Mouse (Mus musculus) c-Kit-positive CD71-positive TER-119-positive erythroid progenitor cells, embryonic 14.5 days (primary cell): ENCODE measurements at regions not wholly inside any gene's neighbourhood (a gene's known extent, or its start where the extent isn't known, plus 50 kb on each side); places are given as distances from the start of the nearest gene placed in this dataset.
A peak's percentile ranks its signal among the peaks of the same experiment; 100 is the strongest.
"Not testable (repeated sequence)": the region's sequence is repeated elsewhere in the genome, so short reads cannot be mapped to it uniquely, and the experiment has no call there.

Experiments
- DNase-seq: peaks from one replicate; pipeline ENCODE4 v3.0.0-alpha.2; 2013; ENCODE audit warnings: low spot score

DNA sequence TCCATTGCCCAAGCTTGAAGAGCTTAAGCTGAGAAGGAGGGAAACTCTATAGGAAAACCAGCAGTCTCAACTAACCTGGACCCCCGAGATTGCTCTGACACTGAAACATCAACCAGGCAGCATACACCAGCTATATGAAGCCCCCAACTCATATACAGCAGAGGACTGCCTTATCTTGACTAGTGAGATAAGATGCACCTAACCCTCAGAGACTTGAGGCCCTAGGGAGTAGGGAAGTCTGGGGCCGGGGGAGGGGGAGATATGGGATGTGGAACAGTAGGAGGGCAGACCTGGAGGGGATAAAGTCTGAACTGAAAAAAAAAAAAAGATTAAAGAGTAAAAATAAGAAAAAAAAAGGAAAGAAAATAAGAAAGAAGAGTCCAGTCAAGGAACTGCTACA, 540.5 kb upstream of the Pkdcc start:
- DNase-seq, result no peak

DNA sequence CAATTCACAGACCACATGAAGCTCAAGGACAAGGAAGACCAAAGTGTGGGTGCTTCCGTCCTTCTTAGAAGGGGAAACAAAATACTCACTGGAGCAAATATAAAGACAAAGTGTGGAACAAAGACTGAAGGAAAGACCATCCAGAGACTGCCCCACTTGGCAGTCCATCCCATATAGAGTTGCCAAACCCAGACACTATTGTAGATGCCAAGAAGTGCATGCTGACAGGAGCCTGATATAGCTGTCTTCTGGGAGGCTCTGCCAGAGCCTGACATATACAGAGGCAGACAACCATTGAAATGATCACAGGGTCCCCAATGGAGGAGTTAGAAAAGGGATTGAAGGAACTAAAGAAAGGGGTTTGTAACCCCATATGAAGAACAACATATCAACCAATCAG, 548.5 kb upstream of the Pkdcc start:
- DNase-seq, result not testable (repeated sequence)

DNA sequence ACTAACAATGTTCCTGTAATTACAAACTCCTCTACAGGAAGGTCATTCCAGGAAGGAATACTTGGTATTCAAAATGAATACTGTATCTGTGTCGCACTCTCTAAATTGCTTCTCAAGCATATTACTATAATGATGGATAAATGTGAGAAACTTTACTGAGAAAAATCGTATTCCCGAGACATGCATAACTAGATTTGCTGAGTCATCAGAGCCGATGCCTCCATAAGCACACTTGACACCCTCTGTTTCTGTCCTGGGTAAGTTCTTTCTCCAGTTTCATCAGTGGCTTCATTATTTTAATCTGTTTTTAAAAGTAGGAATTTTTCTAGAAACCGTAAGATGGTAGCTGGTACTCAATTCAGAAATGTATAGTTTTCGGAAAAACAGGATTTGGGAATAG, 550.7 kb upstream of the Pkdcc start:
- no peak for DNase-seq

GRCm38 (mm10) chr17:82636459-82637189, 578.5 kb upstream of the Pkdcc start:
- no peak for DNase-seq

GRCm38 (mm10) chr17:82635849-82636248, 579.2 kb upstream of the Pkdcc start:
- no peak for DNase-seq

GRCm38 (mm10) chr17:82606642-82607175, 608.4 kb upstream of the Pkdcc start:
- DNase-seq, result no peak

DNA sequence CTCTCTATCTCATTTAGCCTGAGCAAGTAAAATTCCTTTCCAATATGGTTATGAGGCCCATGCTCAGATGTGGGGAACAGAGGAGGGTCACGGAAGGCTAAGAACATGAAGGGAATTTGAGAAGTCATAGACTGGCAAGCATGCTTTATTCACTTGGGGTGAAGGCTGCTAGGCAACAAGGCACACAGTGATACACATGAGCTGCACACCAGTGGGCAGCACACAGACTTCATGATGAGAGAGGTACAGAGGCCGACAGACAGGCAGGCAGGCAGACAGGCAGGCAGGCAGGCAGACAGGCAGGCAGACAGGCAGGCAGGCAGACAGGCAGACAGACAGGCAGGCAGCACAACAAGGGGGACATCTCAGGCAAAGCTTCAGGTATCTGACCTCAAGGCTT, 631.3 kb upstream of the Pkdcc start:
- no peak for DNase-seq

- no peak for DNase-seq
These were observed 681.6 kb upstream of the Pkdcc start for GRCm38 (mm10) chr17:82533521-82533920.

GRCm38 (mm10) chr17:82518129-82518528, 697.0 kb upstream of the Pkdcc start:
- no peak for DNase-seq

GRCm38 (mm10) chr17:82516850-82517249, 698.2 kb upstream of the Pkdcc start:
- no peak for DNase-seq

DNA sequence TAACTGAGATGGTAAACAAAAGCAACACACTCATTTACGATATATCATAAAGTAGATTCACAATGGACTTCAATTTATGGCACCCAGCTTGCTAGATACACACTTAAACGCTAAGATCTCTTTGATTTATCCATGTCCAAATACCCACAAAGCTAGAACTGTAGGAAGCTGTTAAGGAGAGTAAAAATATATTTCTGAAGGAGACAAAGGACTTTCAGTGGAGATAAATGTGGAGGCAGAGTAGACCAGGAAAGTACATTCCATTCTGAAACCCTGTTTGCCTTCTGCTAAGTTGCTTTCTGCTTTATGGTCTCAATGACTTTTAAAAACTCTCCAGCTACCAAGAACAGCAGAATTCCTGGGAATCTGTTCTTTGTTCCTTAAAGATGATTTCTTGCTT, 701.3 kb upstream of the Pkdcc start:
- DNase-seq, result no peak

- no peak for DNase-seq
These were observed 710.8 kb upstream of the Pkdcc start for GRCm38 (mm10) chr17:82504291-82504690.

GRCm38 (mm10) chr17:82485544-82485943, 729.5 kb upstream of the Pkdcc start:
- no peak for DNase-seq

DNA sequence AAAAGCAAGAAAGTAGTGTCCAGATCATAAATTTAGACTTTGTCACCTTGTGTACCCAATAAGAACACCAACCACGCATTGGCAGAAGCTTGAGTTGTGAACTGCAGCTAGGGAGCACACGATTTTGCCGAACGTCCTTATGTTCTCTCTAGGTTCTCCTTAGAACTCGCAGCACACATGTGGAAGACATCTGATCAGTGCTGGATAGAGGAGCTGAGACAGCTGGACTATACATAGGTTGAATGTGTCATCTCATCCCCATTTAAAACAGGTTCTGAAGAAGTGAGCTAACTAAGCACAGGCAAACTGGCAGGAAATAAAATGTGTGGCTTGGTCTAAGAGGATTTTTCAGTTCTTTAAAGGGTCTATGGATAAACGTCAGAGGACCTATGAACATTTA, 730.5 kb upstream of the Pkdcc start:
- DNase-seq, result no peak

DNA sequence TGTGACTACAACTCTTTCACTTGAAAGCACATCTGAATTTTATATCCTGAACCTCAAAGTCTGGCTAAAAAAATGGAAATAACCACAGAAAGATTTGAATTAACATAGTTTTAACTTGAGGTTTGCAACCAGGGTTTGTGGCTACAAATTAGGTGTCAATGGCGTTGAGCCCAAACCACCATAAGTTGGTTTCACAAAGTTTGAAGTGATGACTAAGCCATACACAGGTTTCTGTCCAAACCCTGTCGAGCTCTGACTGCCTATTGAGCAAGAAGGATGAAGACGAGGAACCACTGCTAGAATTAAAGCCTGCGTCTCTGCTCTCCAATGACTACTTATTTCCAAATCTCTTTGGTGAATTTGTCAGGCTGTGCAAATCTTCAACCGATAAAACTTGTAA, 719.8 kb upstream of the Slc8a1 start:
- DNase-seq, result no peak

- no peak for DNase-seq
These were observed 715.7 kb upstream of the Slc8a1 start for GRCm38 (mm10) chr17:82453847-82454246.

DNA sequence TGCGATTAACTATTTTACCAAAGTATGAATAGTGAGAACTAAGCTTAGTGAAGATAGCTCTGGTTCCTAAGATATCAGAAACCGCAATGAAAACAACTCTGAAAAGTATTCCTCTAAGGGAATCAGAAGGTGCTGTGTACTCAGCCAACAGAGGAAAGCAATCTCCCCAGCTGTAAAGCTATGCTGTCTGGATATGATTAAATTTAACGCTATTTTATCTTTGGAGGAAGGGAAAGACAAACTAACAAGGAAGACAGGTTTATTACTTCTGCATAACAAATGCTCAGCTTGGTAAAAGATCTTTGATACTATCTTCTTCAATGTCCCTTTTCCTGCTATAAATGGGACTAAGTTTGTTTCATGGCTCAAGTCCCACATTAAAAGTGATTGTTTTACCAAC, 700.9 kb upstream of the Slc8a1 start:
- DNase-seq, result no peak

DNA sequence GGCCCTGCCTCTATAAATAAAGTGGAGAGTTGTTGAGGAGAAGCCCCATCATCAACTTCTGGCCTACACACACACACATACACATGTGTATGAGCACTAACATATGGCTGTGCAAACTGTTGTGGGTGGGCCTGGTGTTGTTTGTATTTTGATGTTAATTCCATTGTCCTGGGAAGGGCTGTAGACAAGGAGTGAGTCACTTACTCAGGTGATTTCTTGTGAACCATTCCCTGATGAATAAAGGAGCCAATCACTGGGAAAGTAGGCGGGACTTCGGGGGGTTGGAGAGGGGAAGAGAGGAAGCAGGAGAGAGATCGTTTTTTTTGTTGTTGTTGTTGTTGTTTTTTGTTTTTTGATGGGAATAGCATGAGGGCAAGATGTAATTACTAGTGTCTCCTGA, 699.0 kb upstream of the Slc8a1 start:
- DNase-seq, result no peak

DNA sequence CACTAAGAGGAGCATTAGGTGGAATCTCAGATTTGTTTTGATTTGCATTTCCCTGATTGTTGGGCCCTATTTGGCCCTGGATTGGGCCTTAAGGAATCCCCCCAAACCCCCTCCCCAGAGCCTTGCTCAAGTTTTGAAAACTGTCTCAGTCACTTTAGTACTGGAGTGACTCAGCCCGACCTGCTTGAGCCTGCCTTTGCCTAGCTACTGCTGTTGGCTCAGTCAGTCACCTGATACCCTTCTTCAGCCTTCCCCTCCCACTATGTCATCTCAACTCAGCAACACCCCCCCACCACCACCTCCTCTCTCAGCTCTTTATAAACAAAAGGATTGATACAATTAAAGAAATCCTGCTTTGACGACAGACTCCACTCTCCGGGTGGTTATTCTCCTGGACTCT, 694.5 kb upstream of the Slc8a1 start:
- DNase-seq, result no peak

DNA sequence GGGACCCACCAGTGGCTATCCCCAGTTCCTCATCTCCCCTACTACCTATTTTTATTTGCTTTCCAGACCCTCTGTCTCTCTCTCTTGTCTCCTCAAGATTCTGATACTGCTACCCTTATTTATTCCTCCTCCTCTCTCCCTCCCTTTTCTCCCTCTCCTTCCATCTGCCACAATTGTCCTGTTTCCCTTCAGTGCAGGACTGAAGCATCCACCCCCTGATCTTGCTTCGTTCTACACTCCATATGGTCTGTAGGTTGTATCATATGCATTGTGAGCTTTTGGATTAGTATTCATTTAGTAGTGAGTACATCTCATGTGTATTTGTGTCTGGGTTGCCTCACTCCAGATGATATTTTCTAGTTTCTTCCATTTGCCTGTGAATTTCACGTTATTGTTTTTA, 670.1 kb upstream of the Slc8a1 start:
- DNase-seq, result no peak

DNA sequence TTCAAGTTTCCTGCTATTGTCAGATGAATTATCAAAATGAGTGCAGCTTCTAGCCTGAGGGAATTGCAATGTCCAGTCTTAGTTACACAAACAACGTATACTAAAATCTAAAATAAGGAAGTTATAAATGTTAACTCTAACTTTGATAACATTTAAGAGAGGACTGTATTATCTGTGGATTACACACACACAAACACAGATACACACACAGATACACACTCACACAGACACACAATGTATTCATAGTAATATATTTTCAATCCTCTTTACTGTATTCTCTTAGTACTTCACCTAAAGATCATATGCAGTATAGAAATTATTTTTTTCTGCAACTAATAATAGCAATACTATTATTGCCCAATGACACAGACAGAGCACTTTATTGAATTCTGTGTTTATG, 661.2 kb upstream of the Slc8a1 start:
- DNase-seq, result no peak

DNA sequence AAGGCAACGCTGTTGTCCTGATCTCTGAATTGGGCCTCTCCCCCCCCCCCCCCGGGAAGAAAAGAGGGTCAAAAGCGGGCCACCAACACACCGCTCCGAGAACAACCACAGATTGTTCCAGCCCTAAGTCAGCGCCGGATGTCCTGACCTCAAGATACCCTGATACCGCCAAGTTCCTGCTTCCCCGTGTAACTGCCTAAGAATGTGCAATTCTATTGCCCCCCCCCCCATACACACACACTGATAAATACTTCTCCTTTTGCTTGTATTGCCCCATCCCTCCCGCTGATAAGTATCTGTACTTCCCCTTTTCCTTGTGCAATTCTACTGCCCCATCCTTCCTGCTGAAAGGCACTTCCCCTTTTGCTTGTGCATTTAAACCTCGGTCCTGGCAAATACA, 641.2 kb upstream of the Slc8a1 start:
- DNase-seq, result not testable (repeated sequence)

DNA sequence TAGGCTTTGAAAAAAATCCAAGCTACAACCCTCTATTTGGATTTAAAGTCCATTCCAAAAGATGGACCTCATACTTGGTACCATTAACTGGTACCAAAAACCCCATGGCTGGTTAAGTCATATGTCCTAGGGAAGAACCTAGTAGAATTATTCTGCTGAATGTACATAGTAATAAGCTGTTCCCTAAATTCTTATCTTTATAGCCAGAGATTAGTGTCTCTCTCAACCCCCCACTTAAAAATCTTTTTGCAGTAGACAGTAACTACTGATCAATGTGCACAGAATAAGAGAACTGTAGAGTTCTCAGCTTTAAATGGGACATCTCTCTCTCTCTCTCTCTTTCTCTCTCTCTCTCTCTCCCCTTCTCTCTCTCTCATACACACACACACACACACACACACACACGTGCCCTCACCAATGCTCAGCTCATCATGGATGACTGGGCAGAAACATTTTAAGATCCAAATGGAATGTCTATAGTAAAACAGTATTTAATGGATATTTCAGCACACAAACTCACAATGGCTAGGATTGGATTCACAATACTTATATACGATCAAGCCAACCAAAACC, 640.2 kb upstream of the Slc8a1 start:
- DNase-seq, result no peak

GRCm38 (mm10) chr17:82377176-82377592, 639.0 kb upstream of the Slc8a1 start:
- DNase-seq, result peak; percentile 6
